Mouse (Mus musculus): ENCODE data around the gene Ddx23.

DNA sequence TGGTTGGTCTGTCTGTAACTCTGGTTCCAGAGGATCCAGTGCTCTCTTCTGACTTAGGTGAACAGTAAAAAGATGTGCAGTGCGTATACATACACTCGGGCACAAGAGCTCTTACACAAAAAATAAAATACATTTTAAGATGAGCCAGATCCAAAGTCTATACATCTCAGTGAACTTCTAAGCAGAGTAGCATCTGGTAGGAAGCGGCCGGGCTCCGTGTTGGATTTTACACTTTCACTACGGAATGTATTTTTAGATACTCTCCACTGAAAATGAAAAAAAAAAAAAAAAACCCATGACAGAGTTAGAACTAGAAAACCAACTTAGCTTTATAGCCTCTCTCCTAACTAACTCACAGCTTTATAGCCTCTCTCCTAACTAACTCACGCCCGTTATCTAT is 18.0 kb upstream of the Ddx23 start:
- TF ChIP-seq CTCF (IDR thresholded peaks at IDR 0.05; ENCODE audit: borderline replicate concordance, extremely low read depth, insufficient read depth, insufficient read length) (no peak), POLR2A (IDR thresholded peaks at IDR 0.05; ENCODE audit: borderline replicate concordance, extremely low read depth, insufficient read depth, insufficient read length, poor library complexity, severe bottlenecking) (no peak)
